Mouse (Mus musculus) lung, embryonic 14.5 days (tissue): ENCODE measurements around the gene Msl1. TPM values are rescaled to one million over a fixed set of nuclear protein-coding genes. Genes with fewer than 3 reads are reported as not detected.
A peak's percentile ranks its signal among the peaks of the same experiment; 100 is the strongest.

Experiments
- ATAC-seq: fragments of 200-750 bp; cut with Nextera tagmentation; 2 replicates; pipeline ENCODE4 v1.8.0; 2017; ENCODE audit warnings: mild to moderate bottlenecking, moderate TSS enrichment, moderate library complexity; ENCODE audit not compliant: insufficient read depth
- DNase-seq: peaks from one replicate; pipeline ENCODE4 v3.0.0-alpha.2; 2015
- H3K27ac ChIP-seq: fragments of 300-500 bp; sonication (generic); 2 replicates; pipeline ENCODE4 v1.5.1; 2014; ENCODE audit warnings: low read depth, mild to moderate bottlenecking, moderate library complexity
- H3K27me3 ChIP-seq: fragments of 300-500 bp; sonication (generic); 2 replicates; pipeline ENCODE4 v1.6.1; 2014; ENCODE audit warnings: low read length, control low read depth; ENCODE audit not compliant: insufficient read depth
- H3K36me3 ChIP-seq: fragments of 300-500 bp; sonication (generic); 2 replicates; pipeline ENCODE4 v1.6.1; 2014; ENCODE audit warnings: control low read depth; ENCODE audit not compliant: insufficient read depth
- H3K4me1 ChIP-seq: fragments of 300-500 bp; sonication (generic); 2 replicates; pipeline ENCODE4 v1.6.1; 2014; ENCODE audit warnings: antibody characterized with exemption, control low read depth; ENCODE audit not compliant: insufficient read depth
- H3K4me2 ChIP-seq: fragments of 300-500 bp; sonication (generic); 2 replicates; pipeline ENCODE4 v1.6.1; 2014; ENCODE audit warnings: mild to moderate bottlenecking
- H3K4me3 ChIP-seq: fragments of 300-500 bp; sonication (generic); 2 replicates; pipeline ENCODE4 v1.5.1; 2014; ENCODE audit warnings: low read depth, low read length
- H3K9ac ChIP-seq: fragments of 300-500 bp; sonication (generic); 2 replicates; pipeline ENCODE4 v1.6.1; 2014
- H3K9me3 ChIP-seq: fragments of 300-500 bp; sonication (generic); 2 replicates; pipeline ENCODE4 v1.6.1; 2016; ENCODE audit warnings: low read depth, low read length, control low read depth
- CTCF ChIP-seq: IDR thresholded peaks from 2 replicates; pipeline ENCODE4 v1.5.1; 2016; ENCODE audit warnings: antibody characterized with exemption, low read depth
- WGBS: fragments of 180-500 bp; shearing (Covaris S2); extraction: QIAGEN DNeasy Blood & Tissue Kit; methylation state at CpG from one replicate; pipeline ENCODE4 v1.1.7; 2014; 5-methylcytosine and 5-hydroxymethylcytosine counted together
- polyA plus RNA-seq: library from polyadenylated mRNA; unstranded; fragments of >200 nt; fragmentation: Nextera tagmentation; extraction: Ambion mirVana; gene quantifications from 2 replicates; pipeline ENCODE4 v1.2.1, GENCODE M21; 2014

Gene Msl1
- 16.2 and 16.3 TPM in 2 replicates for polyA plus RNA-seq

DNA sequence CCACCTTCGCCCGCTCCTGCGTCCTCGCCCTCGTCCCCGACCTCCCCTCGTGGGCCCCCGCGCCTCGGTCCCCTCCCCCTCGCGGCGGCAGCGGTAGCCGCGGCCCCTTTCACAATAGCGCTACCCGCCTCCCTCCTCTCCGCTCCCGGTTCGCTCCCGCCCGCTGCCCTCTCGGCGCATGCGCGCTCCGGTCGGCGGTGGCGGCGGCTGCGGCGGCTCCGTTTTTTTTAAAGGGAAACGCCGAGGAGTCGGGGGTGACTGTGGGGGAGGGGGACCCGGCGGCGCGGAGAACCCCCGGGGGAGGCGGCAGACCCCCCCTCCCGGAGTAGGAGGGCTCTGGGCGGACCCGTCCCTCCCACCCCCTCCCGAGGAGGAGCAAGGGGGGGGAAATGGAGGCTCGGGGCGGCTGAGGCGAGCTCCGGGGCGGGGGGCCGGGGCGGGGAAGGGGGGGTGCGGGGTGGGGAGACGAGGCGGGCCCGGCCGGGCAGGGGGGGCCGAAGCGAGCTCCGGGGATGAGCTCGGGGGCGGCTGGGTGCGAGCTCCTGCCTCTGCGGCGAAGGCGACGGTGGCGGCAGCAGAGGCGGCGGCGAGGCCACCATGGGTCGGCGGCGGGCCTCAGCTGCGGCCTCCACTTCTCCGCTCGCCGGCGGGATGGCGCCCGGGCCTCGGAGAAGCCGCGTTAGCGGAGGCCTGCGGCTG lies at the start of gene Msl1:
Gene Msl1 (plus strand): TSS at position 502 of the 699 bp plus-strand sequence.
- TF ChIP-seq CTCF, result no peak
- Histone ChIP-seq H3K27me3 (no peaks in the 10 kb centered on the region), H3K9ac (peak within 1 kb of the TSS; percentile 99), H3K4me1 (peaks cover 17% of the 10 kb centered on the region), H3K4me3 (peak within 1 kb of the TSS; percentile 100), H3K9me3 (no peaks in the 10 kb centered on the region), H3K36me3 (peaks cover 29% of the 10 kb centered on the region), H3K4me2 (peak within 1 kb of the TSS; percentile 85), H3K27ac (peak within 1 kb of the TSS; percentile 100)
- DNase-seq, result peak; percentile 92
- 0% methylated on average over 50 of the region's 89 CpGs for WGBS
- ATAC-seq, result peak; percentile 71

DNA sequence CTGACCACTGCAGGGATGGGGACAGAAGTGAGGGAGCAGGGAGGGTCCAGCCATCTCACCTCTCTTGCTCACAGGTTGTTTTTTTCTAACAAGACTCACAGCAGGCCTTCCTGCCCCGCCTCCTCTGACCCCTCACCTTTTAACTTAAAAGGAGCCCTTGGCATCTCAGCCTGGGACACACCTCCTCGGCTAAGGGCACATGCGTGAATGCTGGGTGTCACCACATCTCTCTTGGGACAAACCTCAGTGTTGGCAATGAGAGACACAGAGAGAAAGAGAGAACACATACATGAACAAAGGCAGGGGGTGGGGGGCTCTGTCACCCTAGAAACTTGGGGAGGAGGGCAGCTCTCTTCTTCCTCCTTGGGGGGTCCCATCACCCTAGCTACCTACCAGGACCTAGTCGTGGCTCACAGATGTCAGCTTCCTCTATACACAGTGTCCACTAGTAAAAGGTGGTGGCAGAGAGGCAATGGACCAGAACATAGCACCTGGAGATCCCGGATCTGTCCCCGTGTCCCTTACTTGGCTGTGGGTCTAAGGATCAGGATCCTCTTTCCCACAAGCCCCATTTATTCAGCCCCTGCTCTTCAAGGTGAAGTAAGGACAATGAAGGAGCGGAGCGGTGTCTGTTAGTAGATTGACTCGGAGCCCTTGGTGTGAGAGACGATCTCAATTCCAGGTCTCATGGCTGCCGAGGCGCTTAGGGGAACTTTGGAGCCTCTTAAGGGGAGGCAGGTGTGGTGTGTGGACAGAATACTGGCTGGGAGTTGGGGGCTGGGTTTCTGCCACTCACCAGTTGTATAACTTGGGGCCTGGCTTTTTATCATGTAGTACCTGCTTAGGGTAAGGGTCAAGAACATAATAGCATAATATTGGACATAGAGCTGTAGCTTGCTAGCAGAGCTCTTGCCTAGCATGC lies 49.1 kb upstream of the Msl1 start:
- no peaks in the 10 kb centered on the region for H3K27me3 ChIP-seq
- ATAC-seq, result no peak
- no peaks in the 10 kb centered on the region for H3K36me3 ChIP-seq
- 0 out of 2 replicates have a peak overlapping the region, but pooled peaks have one; percentile 14 for H3K9ac ChIP-seq
- peak overlapping the region; percentile 78; the same call in 1 of the 2 replicates for H3K27ac ChIP-seq
- no peaks in the 10 kb centered on the region for H3K9me3 ChIP-seq
- TF ChIP-seq CTCF, result no peak
- H3K4me2 ChIP-seq, result peak overlapping the region; percentile 58
- H3K4me3 ChIP-seq, result no peak overlapping the region
- no peak for DNase-seq
- 44% methylated on average over 12 of the region's 12 CpGs for WGBS
- H3K4me1 ChIP-seq, result peaks cover 78% of the 10 kb centered on the region

DNA sequence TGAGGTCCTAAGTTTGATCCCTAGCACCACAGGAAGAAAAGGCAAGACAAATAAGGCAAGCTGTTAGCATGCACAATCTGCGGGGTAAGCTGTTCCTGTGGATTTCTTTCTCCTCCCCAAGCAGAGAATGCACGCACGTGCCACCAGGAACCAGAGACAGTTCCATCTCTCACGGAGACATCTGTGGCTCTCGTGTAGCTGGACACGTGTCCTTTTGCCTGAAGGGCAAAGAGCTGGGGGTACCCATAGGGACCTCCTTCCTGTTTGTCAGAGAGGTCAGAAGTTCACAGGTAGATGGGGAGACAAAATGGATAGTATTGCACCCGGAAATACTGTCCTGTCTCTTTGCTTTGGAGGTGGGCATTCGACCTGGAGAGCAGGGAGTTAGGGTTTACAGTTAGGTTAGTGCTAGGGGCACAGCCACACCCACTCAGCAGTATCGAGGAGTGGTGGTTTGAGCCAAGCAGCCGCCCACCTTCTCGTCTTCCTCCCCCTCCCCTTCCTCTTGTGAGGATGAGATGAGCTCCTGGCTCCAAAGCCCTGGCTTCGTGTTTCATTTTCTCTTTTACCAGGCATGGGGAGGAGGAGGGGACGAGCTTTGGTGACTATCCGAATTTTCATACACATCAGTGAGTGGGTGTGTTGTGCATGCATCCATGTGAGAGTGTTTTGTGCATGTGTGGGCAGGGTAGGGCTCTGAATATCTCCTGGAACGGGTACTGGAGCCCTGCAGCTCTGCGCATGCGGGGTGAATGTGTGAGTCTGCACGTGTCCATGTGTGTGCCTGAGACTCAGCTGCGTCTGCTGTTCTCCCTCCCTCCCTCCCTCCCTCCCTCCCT lies 48.2 kb upstream of the Msl1 start:
- Histone ChIP-seq H3K9me3 (no peaks in the 10 kb centered on the region), H3K4me2 (peak overlapping the region; percentile 58), H3K9ac (peak overlapping the region; percentile 28; the same call in 1 of the 2 replicates), H3K27me3 (no peaks in the 10 kb centered on the region), H3K36me3 (no peaks in the 10 kb centered on the region), H3K27ac (peak overlapping the region; percentile 78; the same call in 1 of the 2 replicates), H3K4me1 (peaks cover 87% of the 10 kb centered on the region), H3K4me3 (peak overlapping the region; percentile 11; the same call in 1 of the 2 replicates)
- 4% methylated on average over 19 of the region's 19 CpGs for WGBS
- ATAC-seq (peak; percentile 53), DNase-seq (peak; percentile 85)
- TF ChIP-seq CTCF, result no peak

DNA sequence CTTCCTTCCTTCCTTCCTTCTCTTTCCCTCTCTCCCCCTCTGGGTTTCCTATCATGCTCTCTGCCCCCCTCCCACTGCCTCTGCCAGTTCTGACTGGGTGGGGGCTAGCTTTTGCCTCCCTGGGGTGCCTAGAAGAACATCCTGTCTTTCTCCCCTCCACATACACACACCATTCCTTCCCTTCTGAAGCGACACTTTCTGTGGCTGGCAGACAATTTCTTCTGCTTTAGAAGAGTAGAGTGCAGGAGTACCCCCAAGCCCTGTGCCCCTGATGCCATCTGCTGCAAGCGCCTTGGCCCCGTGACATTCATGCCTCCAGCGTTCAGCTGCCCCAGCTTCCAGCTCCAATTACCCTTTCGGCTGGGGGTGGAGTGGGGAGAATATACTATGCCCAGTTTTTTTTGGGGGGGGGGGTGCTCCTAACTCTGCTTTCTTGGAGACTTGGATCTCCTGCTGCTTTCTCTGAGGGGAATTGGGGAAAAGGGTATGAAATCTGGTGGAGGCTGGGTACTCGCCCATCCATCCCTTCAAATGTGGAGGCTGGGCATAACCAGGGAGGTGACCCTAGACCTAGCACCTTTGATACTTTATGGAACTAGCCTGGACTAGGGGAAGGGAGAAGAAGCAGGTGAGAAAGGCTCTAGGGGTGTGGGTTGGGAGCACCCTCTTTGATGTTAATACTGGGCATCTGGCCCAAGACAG lies 47.4 kb upstream of the Msl1 start:
- H3K9ac ChIP-seq, result no peak overlapping the region
- ATAC-seq, result no peak
- no peak for TF ChIP-seq CTCF
- no peaks in the 10 kb centered on the region for H3K36me3 ChIP-seq
- peak overlapping the region; percentile 87 for H3K27ac ChIP-seq
- H3K9me3 ChIP-seq, result no peaks in the 10 kb centered on the region
- H3K4me2 ChIP-seq, result peak overlapping the region; percentile 37
- no peaks in the 10 kb centered on the region for H3K27me3 ChIP-seq
- peak overlapping the region; percentile 1; the same call in 1 of the 2 replicates for H3K4me3 ChIP-seq
- 32% methylated on average over 6 of the region's 6 CpGs for WGBS
- no peak for DNase-seq
- peaks cover 93% of the 10 kb centered on the region for H3K4me1 ChIP-seq

DNA sequence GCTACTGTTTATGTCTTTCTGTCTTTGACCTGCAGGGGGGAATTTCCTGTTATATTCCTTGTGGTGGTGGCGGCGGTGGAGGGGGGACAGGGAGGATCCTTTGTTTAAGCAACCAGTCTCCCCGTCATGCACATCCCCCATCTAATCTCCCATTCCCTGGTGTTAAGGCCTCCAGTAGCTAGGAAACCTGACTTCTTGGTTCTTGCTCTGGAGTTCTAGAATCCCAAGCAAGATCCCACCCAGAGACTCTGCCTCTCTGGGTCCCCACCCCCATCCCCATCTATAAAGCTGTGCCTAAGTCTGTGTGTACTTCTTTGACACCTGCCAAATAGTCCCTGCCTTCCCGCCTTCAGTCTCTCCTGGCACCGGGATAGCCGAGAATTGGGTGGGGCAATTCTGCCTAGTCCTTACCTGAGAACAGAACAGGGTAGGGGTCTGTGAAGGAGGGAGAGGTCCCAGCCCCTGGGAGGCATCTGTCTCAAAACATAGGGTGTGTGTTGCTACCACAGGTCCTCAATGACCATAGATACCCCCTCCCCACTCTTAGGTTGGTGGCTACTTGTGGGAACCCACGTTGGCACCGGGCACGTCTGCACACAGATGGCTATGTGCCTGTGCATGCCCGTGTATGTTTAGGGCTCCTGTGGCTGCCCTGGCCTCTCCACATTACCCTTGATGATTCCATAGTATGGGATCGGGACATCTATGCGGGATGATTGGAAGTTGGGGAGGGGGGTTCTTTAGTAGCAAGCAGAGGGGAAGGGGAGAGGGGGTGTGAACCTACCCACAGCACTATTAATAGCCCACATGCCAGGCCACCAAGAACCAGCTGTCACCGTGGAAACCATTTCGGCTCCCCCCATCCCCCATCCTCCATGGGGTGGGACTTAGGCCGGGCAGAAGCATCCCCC lies 46.6 kb upstream of the Msl1 start:
- ATAC-seq (no peak), DNase-seq (peak; percentile 82)
- WGBS, result 21% methylated on average over 15 of the region's 15 CpGs
- H3K4me1 ChIP-seq, result peaks cover 85% of the 10 kb centered on the region
- H3K4me3 ChIP-seq, result peak overlapping the region; percentile 1; the same call in 1 of the 2 replicates
- no peaks in the 10 kb centered on the region for H3K27me3 ChIP-seq
- TF ChIP-seq CTCF, result peak; percentile 54
- H3K27ac ChIP-seq, result peak overlapping the region; percentile 87; the same call in 1 of the 2 replicates
- peaks cover 6% of the 10 kb centered on the region; the same call in 1 of the 2 replicates for H3K36me3 ChIP-seq
- no peaks in the 10 kb centered on the region for H3K9me3 ChIP-seq
- H3K9ac ChIP-seq, result 0 out of 2 replicates have a peak overlapping the region, but pooled peaks have one; percentile 6
- H3K4me2 ChIP-seq, result peak overlapping the region; percentile 37
